Mouse (Mus musculus): ENCODE results near the gene Slfn8.
"Not testable (repeated sequence)": the region's sequence is repeated elsewhere in the genome, so short reads cannot be mapped to it uniquely, and the experiment has no call there.

The Slfn8 gene

DNA sequence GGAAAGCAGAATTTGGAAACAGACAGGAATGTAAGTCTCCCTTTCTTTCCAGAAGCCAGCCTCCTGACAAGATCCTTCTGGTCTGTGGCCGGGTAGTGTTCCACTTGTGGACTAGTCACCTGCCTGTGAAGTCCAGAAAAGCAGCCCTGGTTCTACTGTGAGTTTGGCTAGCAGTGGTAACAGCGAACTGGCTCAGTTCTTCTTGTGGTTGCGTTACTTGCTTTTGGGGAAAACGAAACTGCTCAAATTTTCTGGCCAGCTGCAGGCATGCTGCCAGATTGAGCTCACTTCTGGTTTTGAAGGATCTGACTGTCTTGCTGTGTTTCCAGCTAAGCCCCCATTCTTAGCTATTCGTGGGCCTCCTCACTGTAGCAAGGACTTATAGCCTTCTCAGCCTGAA lies at the start of gene Slfn8:
TSS of gene Slfn8 (minus strand) at position 190 of the 400 bp plus-strand sequence.
- in situ Hi-C loops (cut with MboI, MseI), result no loop called here

GRCm38 (mm10) chr11:83067982-83068694 lies 47.5 kb upstream of the Slfn8 start:
- in situ Hi-C loops (cut with MboI, MseI), result loop anchor here (5.0 kb wide), 1 partner anchor 49 kb away; the partner anchor contains the start of gene Slfn1

GRCm38 (mm10) chr11:83066640-83067531 lies 46.3 kb upstream of the Slfn8 start:
- in situ Hi-C loops (cut with MboI, MseI), result loop anchor here (5.0 kb wide), 1 partner anchor 50 kb away; the partner anchor contains the start of gene Slfn1

DNA sequence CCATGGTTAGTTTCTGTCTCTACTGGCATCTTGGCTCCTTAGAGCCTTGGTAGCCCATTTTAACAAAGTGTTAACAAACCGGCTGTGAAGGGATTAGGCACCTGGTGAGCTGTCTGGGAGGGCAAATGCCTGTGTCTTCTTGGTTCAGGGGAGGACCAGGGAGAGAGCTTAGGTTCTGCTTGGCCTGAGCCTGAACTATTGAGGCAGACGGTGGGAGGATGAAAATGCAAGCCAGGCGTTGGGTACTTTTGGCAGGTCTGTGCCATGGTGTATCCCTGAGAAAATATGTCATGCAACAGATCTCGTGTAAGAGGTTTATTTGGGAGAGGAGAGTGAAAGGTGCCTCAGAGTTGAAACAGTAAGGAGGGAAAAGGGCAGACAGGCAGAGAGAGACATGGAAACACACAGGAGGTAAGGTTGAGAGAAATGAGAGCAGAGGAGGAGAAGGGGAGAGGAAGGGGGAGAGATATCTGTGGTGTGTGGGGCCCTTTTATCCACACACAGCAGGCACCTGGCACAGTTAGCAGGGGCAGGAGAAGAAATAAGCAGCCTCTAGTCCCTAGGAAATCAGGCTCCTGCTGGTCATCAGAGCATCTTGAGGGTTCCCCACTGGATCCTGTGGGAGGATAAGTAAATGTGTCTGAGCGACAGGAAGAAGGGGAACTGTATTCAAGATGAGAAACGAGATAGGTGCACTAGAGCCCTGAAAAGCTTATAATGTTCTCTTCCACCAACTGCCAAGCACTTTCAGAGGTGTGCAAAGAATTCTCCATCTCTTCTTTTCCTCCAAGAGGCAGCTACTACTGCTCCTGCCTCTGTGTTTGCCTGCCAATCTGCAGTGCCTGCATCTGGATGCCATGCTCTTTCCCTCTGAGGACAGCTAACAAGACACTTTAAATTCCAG lies 45.1 kb upstream of the Slfn8 start:
- in situ Hi-C loops (cut with MboI, MseI), result loop anchor here (5.0 kb wide), 1 partner anchor 52 kb away; the partner anchor contains the start of gene Slfn1

GRCm38 (mm10) chr11:83064946-83065345 lies 44.3 kb upstream of the Slfn8 start, which contains the start of gene Slfn2:
TSS of gene Slfn2 (plus strand) at chr11:83065112.
- in situ Hi-C loops (cut with MboI, MseI), result loop anchor here (5.0 kb wide), 1 partner anchor 52 kb away; the partner anchor contains the start of gene Slfn1

- in situ Hi-C loops (cut with MboI, MseI), result no loop called here
Observed at GRCm38 (mm10) chr11:83063941-83064349, 43.3 kb upstream of the Slfn8 start.

DNA sequence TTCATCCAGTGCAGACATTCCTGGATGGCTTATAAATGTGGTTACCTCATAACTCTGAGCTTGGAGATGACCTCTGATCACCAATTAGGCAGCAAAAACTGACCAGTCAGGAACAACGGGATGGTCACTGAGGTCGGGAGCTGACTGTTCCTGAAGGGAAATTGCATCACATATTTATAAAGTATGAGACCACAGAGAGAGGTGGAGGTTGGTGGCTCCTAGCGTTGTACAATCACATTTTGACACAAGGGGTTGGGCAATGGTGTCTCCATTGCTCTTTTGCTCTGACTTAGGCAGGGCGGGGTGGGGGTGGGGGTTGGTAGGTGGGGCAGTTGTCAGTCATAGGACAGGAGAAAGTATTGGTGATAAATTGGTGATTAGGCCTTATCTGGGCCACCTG lies 42.5 kb upstream of the Slfn8 start:
- in situ Hi-C loops (cut with MboI, MseI), result no loop called here

DNA sequence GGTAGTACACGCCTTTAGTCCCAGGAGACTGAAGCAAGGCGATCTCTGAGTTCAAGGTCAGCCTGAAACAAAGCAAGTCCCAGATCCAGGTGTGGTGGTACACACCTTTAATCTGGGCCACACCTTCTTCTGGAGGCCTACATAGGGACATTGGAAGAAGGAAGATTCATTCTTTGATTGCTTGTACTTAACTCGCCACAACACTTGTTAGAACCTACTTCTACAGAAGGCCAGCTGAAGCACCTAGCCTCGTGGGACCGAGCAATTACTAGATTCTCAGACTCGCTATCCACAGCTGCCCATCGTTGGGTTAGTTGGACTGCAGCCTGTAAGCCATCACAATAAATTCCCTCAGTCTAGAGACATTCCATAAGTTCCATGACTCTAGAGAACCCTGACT lies 41.2 kb upstream of the Slfn8 start:
- in situ Hi-C loops (cut with MboI, MseI), result no loop called here

GRCm38 (mm10) chr11:83060412-83061020 lies 39.9 kb upstream of the Slfn8 start:
- in situ Hi-C loops (cut with MboI, MseI), result no loop called here

DNA sequence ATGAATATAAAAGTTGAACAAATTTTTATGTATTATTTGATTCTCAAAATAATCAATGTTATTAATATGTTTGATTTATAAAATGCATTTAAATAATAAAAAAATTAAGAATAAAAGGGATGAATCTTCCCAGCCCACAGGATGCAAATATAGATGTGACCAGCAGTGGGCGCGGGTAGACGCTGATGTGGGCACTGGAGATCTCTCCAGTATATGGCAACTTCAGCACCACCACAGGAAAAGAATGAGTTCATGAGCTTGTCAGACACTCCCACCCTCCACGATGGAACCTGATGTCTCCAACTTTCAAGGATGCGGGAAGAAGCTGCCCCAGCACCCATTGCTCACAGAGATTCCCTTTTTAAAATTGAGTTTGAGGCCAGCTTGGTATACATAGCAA lies 37.3 kb upstream of the Slfn8 start:
- in situ Hi-C loops (cut with MboI, MseI), result no loop called here

GRCm38 (mm10) chr11:83045642-83046041 lies 25.0 kb upstream of the Slfn8 start:
- in situ Hi-C loops (cut with MboI, MseI), result no loop called here

DNA sequence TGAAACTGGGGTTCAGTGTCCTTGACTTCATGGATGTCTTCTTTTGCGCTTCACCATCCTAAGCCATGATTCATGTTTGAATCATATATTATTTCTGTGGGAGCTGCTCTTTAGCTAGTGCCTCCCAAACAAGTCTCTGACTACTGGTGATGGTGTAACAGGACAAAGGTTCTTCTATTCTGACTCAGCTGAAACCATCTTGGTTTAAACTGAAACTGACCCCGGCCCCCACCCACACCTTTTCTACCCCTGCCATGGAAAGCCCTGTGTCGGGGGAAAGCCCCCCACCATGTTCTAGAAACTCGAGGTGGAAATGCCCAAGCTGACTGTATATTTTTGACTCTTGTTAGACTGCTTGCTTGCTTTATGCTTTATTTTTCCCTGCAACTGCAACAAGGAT lies 23.3 kb upstream of the Slfn8 start:
- in situ Hi-C loops (cut with MboI, MseI), result no loop called here

DNA sequence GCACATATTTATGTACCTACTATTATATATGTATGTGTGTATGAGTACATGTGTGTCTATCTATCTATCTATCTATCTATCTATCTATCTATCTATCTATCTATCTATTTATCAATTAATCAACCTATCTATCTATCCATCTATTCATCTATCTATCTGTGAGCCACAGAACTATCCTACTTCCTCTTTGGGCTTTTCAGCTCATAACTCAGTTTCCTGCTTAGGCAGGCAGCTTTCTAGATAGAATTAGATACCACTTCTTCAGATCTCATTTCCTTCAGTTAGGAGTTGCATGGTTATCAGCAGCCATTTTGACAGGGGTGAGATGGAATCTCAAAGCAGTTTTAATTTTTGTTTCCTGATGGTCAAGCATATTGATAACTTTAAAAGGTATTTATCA lies 20.4 kb upstream of the Slfn8 start:
- in situ Hi-C loops (cut with MboI, MseI), result no loop called here

- in situ Hi-C loops (cut with MboI, MseI), result no loop called here
Observed at GRCm38 (mm10) chr11:83040325-83040724, 19.7 kb upstream of the Slfn8 start.

DNA sequence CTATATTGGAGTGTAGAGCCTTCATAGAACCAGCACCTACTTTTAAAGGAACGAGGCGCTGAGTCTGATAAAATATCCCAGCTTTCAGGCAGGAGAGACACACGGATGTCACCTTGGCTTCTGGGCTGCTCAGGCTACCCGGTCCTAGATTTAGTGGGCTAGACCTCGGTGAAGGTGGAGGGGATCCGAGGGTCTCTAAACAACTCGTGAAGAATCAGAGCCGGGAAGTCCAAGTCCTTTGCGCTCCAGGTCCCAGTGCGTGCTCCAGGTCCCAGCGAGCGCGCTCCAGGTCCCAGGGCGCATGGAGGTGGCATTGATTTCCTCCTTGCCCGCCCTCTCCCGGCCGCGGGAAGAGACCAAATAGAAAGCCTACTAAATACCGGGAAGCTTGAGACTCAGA lies 19.2 kb upstream of the Slfn8 start:
- in situ Hi-C loops (cut with MboI, MseI), result no loop called here

DNA sequence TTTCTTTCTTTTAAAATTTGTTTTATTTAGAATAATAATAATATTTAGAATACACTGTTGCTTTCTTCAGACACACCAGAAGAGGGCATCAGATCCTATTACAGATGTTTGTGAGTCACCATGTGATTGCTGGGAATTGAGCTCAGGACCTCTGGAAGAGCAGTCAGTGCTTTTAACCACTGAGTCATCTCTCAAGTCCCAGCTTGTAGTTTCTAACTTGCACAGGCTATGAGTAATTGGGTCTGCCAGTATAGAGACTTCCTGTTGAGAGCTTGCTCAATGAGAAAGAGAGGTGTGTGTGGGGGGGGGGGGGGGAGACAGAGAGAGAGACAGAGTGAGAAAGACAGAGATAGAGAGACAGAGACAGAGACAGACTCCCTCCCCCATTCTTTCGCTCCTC lies 18.5 kb upstream of the Slfn8 start:
- in situ Hi-C loops (cut with MboI, MseI), result no loop called here

DNA sequence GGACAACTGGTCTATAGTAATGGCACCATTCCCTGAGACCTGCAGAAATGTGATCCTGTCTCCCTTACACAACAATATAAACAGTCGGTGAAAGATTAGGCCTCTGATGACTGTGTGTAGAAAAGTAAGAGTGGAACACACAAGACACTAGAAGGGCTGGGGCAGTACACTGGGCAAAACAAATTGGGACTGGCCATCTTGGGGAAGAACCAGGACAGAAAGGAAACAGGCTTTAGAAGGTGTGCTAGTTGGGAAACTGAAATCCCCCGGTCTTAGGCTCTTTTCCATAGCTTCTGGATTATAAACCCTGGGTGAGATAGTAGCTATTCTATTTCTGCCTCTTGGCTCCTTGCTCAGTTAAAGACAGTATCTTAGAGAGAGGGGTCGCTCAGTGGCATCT lies 18.1 kb upstream of the Slfn8 start:
- in situ Hi-C loops (cut with MboI, MseI), result not testable (repeated sequence)

GRCm38 (mm10) chr11:83019561-83020519 lies 770 bp downstream of the Slfn8 start:
- in situ Hi-C loops (cut with MboI, MseI), result not testable (repeated sequence)

DNA sequence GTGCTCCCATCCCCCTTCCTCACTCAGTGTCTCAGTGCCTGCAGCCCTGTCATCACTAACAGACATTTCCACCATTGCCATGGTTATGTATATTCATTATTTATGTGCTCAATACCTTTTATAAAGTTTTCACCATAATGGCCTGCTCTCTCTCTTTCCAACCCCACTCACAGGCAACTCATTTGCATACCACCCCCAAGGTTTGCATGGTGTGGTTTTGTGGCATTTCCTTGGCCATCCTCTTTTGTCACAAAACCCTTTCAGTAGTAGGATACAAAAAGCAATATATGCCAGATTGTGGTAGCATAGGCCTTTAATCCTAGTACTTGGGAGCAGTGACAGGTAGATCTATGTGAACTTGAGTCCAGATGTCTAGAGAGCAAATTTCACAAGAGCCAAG lies 4.5 kb downstream of the Slfn8 start:
- in situ Hi-C loops (cut with MboI, MseI), result no loop called here

- in situ Hi-C loops (cut with MboI, MseI), result no loop called here
Observed at GRCm38 (mm10) chr11:83013356-83013755, 7.3 kb downstream of the Slfn8 start.
